Mouse (Mus musculus): ENCODE data around the gene Srcap.

DNA sequence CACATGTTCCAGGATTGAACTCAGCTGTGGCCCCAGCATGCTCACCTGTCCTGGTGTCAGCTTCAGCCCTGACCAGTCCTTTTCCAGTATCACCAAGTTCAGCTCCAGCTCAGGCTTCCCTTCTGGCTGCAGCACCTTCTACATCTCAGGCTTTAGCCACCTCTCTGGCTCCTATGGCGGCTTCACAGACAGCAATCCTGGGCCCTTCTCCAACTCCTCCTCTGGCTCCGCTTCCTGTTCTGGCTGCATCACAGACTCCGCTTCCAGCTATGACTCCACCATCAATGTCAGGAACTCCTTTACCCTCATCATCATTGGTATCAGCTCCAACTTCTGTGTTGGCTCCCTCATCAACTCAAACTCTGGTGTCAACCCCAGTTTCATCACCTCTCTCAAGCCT is 29.9 kb downstream of the Srcap start:
- TF ChIP-seq CTCF (conservative IDR thresholded peaks at IDR 0.05; ENCODE audit: insufficient read depth, insufficient read length, low read depth, low read length) (no peak), POLR2A (IDR thresholded peaks at IDR 0.05; ENCODE audit: low read depth, low read length) (no peak)
